Mouse (Mus musculus) E14TG2a.4 (cell line): ENCODE measurements around the gene Antxr2.

Experiments
- CTCF ChIP-seq: conservative IDR thresholded peaks from 2 replicates; pipeline ENCODE4 v1.5.1; 2014; ENCODE audit warnings: low read length
- POU5F1 ChIP-seq: IDR thresholded peaks from 2 replicates; pipeline ENCODE4 v1.6.1; 2014; ENCODE audit warnings: low read length, borderline replicate concordance

- TF ChIP-seq CTCF (no peak), POU5F1 (no peak)
Observed at GRCm38 (mm10) chr5:97966101-97966500, 64.7 kb downstream of the Antxr2 start.
